Mouse (Mus musculus): Measurements from ENCODE around the gene Trpm3.

- TF ChIP-seq CTCF (IDR thresholded peaks at IDR 0.05; ENCODE audit: low read depth, low read length) = no peak
- TF ChIP-seq GATA1 (IDR thresholded peaks at IDR 0.05; ENCODE audit: borderline replicate concordance, low read length) = no peak
- TF ChIP-seq TAL1 (conservative IDR thresholded peaks at IDR 0.05; ENCODE audit: low read depth, low read length) = no peak
- TF ChIP-seq POLR2AphosphoS5 (IDR thresholded peaks at IDR 0.05; ENCODE audit: insufficient replicate concordance, low read depth, low read length) = no peak
- no peak for TF ChIP-seq GATA2 (IDR thresholded peaks at IDR 0.05; ENCODE audit: borderline replicate concordance, low read depth, low read length)
Measured at GRCm38 (mm10) chr19:22670222-22670621, 531.4 kb downstream of the Trpm3 start.
